Mouse (Mus musculus) midbrain, embryonic 13.5 days (tissue): ENCODE data around the gene Cldn34b3. TPM values are rescaled to one million over a fixed set of nuclear protein-coding genes. Genes with fewer than 3 reads are reported as not detected.
"Not testable (repeated sequence)": the region's sequence is repeated elsewhere in the genome, so short reads cannot be mapped to it uniquely, and the experiment has no call there.

Experiments used
- ATAC-seq: fragments of 200-750 bp; cut with Nextera tagmentation; 2 replicates; pipeline ENCODE4 v1.8.0; 2017; ENCODE audit warnings: mild to moderate bottlenecking, moderate TSS enrichment, moderate library complexity
- H3K27ac ChIP-seq: fragments of 300-500 bp; sonication (generic); 2 replicates; pipeline ENCODE4 v1.5.1; 2015; ENCODE audit warnings: inconsistent platforms, mild to moderate bottlenecking, moderate library complexity
- H3K27me3 ChIP-seq: fragments of 300-500 bp; sonication (generic); 2 replicates; pipeline ENCODE4 v1.6.1; 2015; ENCODE audit warnings: mild to moderate bottlenecking, inconsistent platforms
- H3K36me3 ChIP-seq: fragments of 300-500 bp; sonication (generic); 2 replicates; pipeline ENCODE4 v1.6.1; 2015; ENCODE audit warnings: mild to moderate bottlenecking, inconsistent platforms
- H3K4me1 ChIP-seq: fragments of 300-500 bp; sonication (generic); replicated peaks from 2 replicates; pipeline ENCODE4 v1.6.1; 2015; ENCODE audit warnings: inconsistent platforms
- H3K4me2 ChIP-seq: fragments of 300-500 bp; sonication (generic); replicated peaks from 2 replicates; pipeline ENCODE4 v1.6.1; 2015; ENCODE audit warnings: moderate library complexity, mild to moderate bottlenecking, inconsistent platforms
- H3K4me3 ChIP-seq: fragments of 300-500 bp; sonication (generic); replicated peaks from 2 replicates; pipeline ENCODE4 v1.5.1; 2015; ENCODE audit warnings: mild to moderate bottlenecking, inconsistent platforms
- H3K9ac ChIP-seq: fragments of 300-500 bp; sonication (generic); replicated peaks from 2 replicates; pipeline ENCODE4 v1.6.1; 2015; ENCODE audit warnings: mild to moderate bottlenecking, inconsistent platforms
- H3K9me3 ChIP-seq: fragments of 300-500 bp; sonication (generic); 2 replicates; pipeline ENCODE4 v1.6.1; 2016; ENCODE audit warnings: mild to moderate bottlenecking, inconsistent platforms
- WGBS: fragments of 180-500 bp; shearing (Covaris S2); methylation state at CpG from one replicate; pipeline ENCODE4 v1.1.7; 2015; 5-methylcytosine and 5-hydroxymethylcytosine counted together
- polyA plus RNA-seq: library from polyadenylated mRNA; unstranded; fragments of >200 nt; fragmentation: Nextera tagmentation; extraction: Ambion mirVana; gene quantifications from 2 replicates; pipeline ENCODE4 v1.2.1, GENCODE M21; 2015

Gene Cldn34b3
- polyA plus RNA-seq, result not detected in 2 replicates

DNA sequence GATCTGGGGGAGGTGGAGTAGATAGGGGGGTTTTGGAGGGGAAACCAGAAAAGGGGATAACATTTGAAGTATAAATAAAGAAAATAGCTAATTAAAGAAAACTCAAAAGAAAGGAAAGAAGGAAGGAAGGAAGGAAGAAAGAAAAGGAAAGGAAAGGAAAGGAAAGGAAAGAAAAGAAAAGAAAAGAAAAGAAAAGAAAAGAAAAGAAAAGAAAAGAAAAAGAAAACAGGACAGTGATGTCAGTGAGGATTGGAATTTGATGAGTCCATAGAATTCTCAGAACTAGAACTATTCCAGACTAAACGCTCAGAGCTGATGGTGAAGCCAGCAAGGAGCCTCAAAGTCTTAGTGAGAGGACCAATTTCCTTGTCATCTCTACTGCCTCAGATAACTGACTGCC is at the start of gene Cldn34b3:
Gene Cldn34b3, plus strand, starts transcription at position 301 of the 400 bp plus-strand sequence.
- H3K27me3 ChIP-seq, ATAC-seq: not testable (repeated sequence)
- WGBS, result 86% methylated on average over 1 of the region's 1 CpGs

More for the DNA sequence above, at the start of gene Cldn34b3:
- not testable (repeated sequence) for H3K36me3 ChIP-seq, H3K27ac ChIP-seq, H3K9ac ChIP-seq, H3K9me3 ChIP-seq, H3K4me3 ChIP-seq, H3K4me2 ChIP-seq, H3K4me1 ChIP-seq

Other genes with a start within 250 kb of the Cldn34b3 start
- gene Cldn34b4, start 129.0 kb downstream of the Cldn34b3 start, polyA plus RNA-seq, result not detected in 2 replicates